Mouse (Mus musculus) midbrain, embryonic 16.5 days (tissue): ENCODE measurements around the gene Nfil3. TPM values are rescaled to one million over a fixed set of nuclear protein-coding genes. Genes with fewer than 3 reads are reported as not detected.

Experiments used
- ATAC-seq: fragments of 200-750 bp; cut with Nextera tagmentation; 2 replicates; pipeline ENCODE4 v1.8.0; 2017; ENCODE audit warnings: moderate TSS enrichment
- H3K27ac ChIP-seq: fragments of 300-500 bp; sonication (generic); 2 replicates; pipeline ENCODE4 v1.5.1; 2014; ENCODE audit warnings: mild to moderate bottlenecking, low read length, mixed read lengths
- H3K27me3 ChIP-seq: fragments of 300-500 bp; sonication (generic); 2 replicates; pipeline ENCODE4 v1.6.1; 2014; ENCODE audit warnings: low read depth, low read length, mixed read lengths; ENCODE audit not compliant: control insufficient read depth, insufficient read depth
- H3K36me3 ChIP-seq: fragments of 300-500 bp; sonication (generic); 2 replicates; pipeline ENCODE4 v1.6.1; 2014; ENCODE audit warnings: mild to moderate bottlenecking, low read length, moderate library complexity, mixed read lengths; ENCODE audit not compliant: control insufficient read depth, insufficient read depth
- H3K4me1 ChIP-seq: fragments of 300-500 bp; sonication (generic); 2 replicates; pipeline ENCODE4 v1.6.1; 2014; ENCODE audit warnings: mild to moderate bottlenecking, low read length, mixed read lengths; ENCODE audit not compliant: control insufficient read depth, insufficient read depth
- H3K4me2 ChIP-seq: fragments of 300-500 bp; sonication (generic); 2 replicates; pipeline ENCODE4 v1.6.1; 2014; ENCODE audit warnings: mild to moderate bottlenecking, low read length, mixed read lengths
- H3K4me3 ChIP-seq: fragments of 300-500 bp; sonication (generic); 2 replicates; pipeline ENCODE4 v1.5.1; 2014; ENCODE audit warnings: low read depth, mild to moderate bottlenecking, low read length, moderate library complexity, mixed read lengths
- H3K9ac ChIP-seq: fragments of 300-500 bp; sonication (generic); 2 replicates; pipeline ENCODE4 v1.6.1; 2014; ENCODE audit warnings: low read depth, low read length, mixed read lengths
- H3K9me3 ChIP-seq: fragments of 300-500 bp; sonication (generic); replicated peaks from 2 replicates; pipeline ENCODE4 v1.6.1; 2014; ENCODE audit warnings: mild to moderate bottlenecking, low read length, mixed read lengths; ENCODE audit not compliant: control insufficient read depth, poor library complexity, severe bottlenecking
- WGBS: fragments of 180-500 bp; shearing (Covaris S2); extraction: QIAGEN DNeasy Blood & Tissue Kit; methylation state at CpG from one replicate; pipeline ENCODE4 v1.1.7; 2014; 5-methylcytosine and 5-hydroxymethylcytosine counted together
- polyA plus RNA-seq: library from polyadenylated mRNA; unstranded; fragments of >200 nt; fragmentation: Nextera tagmentation; extraction: Ambion mirVana; gene quantifications from 2 replicates; pipeline ENCODE4 v1.2.1, GENCODE M21; 2015

Nfil3 gene
- polyA plus RNA-seq, 1 experiment from 2014 or later: 47.0 TPM

DNA sequence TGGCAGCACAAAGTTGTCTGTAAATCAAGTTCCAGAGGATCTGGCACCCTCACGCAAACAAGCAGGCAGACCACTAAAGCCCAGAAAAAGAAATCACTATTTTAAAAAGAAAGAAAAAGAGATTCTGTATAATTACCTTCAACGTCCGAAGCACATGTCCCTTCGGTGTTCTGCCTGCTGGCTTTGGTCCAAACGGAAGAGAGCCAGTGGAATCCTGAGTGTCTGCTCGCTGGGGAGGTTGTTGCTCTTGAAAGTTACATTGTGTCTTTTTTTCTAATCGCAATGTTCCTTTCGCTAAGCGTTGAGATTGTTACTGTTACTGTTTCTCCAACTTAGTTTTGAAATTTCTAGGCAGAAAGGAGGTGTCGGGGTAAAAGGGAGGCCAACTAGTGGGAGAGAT, 50.3 kb downstream of the Nfil3 start:
- no peak for ATAC-seq
- H3K27ac ChIP-seq: no peak overlapping the region
- H3K4me1 ChIP-seq: peaks cover 24% of the 10 kb centered on the region
- H3K36me3 ChIP-seq: no peaks in the 10 kb centered on the region
- no peak overlapping the region for H3K4me2 ChIP-seq
- no peaks in the 10 kb centered on the region for H3K27me3 ChIP-seq
- WGBS: 48% methylated on average over 10 of the region's 10 CpGs
- H3K4me3 ChIP-seq: no peak overlapping the region
- H3K9me3 ChIP-seq: no peaks in the 10 kb centered on the region
- H3K9ac ChIP-seq: no peak overlapping the region

GRCm38 (mm10) chr13:52929209-52930171, 51.4 kb downstream of the Nfil3 start, which contains the start of gene Auh:
Gene Auh, minus strand, starts transcription at chr13:52929681.
- Histone ChIP-seq H3K4me3 (peak within 1 kb of the TSS; percentile 84), H3K9ac (peak within 1 kb of the TSS; percentile 93), H3K9me3 (no peaks in the 10 kb centered on the region), H3K36me3 (no peaks in the 10 kb centered on the region), H3K27me3 (no peaks in the 10 kb centered on the region), H3K4me2 (peak within 1 kb of the TSS; percentile 78), H3K4me1 (peaks cover 24% of the 10 kb centered on the region), H3K27ac (peak within 1 kb of the TSS; percentile 88)
- peak; percentile 95 for ATAC-seq
- WGBS: 0% methylated on average over 61 of the region's 63 CpGs

GRCm38 (mm10) chr13:52928392-52928791, 52.5 kb downstream of the Nfil3 start:
- WGBS: 61% methylated on average over 9 of the region's 9 CpGs
- no peak for ATAC-seq
- Histone ChIP-seq H3K4me3 (peak overlapping the region; percentile 84), H3K27ac (peak overlapping the region; percentile 88; the same call in 1 of the 2 replicates), H3K9ac (peak overlapping the region; percentile 93), H3K4me2 (peak overlapping the region; percentile 78), H3K27me3 (no peaks in the 10 kb centered on the region), H3K9me3 (no peaks in the 10 kb centered on the region), H3K4me1 (peaks cover 24% of the 10 kb centered on the region), H3K36me3 (no peaks in the 10 kb centered on the region)

DNA sequence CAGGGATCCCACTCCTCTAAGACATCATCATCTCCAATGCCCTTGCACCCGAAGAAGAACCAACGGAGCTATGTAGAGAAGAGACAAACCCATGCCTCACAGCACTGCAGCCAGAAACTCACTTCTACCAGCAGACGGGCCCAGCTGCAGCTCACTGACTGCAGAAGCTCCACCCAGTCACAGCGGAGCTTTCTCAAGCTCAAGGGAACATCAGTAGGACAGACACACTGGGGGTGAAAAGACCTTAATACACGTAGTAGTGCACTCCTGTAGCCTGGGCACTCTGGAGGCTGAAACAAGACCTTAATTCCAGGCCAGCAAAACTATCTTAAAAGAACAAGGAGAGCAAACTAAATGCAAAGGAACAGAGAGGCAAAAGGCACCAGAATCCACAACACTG, 56.4 kb downstream of the Nfil3 start:
- Histone ChIP-seq H3K27ac (no peak overlapping the region), H3K4me2 (no peak overlapping the region), H3K4me3 (no peak overlapping the region), H3K4me1 (peaks cover 20% of the 10 kb centered on the region), H3K36me3 (no peaks in the 10 kb centered on the region), H3K9me3 (no peaks in the 10 kb centered on the region), H3K9ac (no peak overlapping the region), H3K27me3 (no peaks in the 10 kb centered on the region)
- WGBS: 83% methylated on average over 5 of the region's 5 CpGs
- ATAC-seq: no peak

DNA sequence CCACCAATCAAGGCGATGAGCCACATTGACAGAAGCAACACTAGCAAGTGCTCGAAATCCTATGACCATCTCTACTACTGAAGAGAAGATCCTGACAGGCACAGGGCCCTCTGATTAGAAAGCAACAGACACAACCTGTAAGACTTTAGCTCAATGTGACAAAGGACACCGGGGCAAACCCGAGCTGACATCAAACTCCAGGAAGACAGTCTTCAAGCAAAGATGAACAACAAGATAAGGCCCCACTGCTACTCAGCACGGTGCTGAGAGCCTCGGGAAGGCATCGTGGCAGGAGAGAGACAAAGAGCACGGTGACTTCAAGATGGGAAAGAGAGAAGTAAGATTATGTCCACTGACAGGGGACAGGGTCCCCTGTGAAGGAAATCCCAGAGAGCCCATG, 58.9 kb downstream of the Nfil3 start:
- Histone ChIP-seq H3K36me3 (no peaks in the 10 kb centered on the region), H3K4me3 (no peak overlapping the region), H3K4me2 (no peak overlapping the region), H3K27me3 (no peaks in the 10 kb centered on the region), H3K4me1 (0 out of 2 replicates have a peak, but pooled peaks cover under 1% of the 10 kb centered on the region), H3K9ac (no peak overlapping the region), H3K9me3 (no peaks in the 10 kb centered on the region), H3K27ac (no peak overlapping the region)
- no peak for ATAC-seq
- 89% methylated on average over 8 of the region's 8 CpGs for WGBS

DNA sequence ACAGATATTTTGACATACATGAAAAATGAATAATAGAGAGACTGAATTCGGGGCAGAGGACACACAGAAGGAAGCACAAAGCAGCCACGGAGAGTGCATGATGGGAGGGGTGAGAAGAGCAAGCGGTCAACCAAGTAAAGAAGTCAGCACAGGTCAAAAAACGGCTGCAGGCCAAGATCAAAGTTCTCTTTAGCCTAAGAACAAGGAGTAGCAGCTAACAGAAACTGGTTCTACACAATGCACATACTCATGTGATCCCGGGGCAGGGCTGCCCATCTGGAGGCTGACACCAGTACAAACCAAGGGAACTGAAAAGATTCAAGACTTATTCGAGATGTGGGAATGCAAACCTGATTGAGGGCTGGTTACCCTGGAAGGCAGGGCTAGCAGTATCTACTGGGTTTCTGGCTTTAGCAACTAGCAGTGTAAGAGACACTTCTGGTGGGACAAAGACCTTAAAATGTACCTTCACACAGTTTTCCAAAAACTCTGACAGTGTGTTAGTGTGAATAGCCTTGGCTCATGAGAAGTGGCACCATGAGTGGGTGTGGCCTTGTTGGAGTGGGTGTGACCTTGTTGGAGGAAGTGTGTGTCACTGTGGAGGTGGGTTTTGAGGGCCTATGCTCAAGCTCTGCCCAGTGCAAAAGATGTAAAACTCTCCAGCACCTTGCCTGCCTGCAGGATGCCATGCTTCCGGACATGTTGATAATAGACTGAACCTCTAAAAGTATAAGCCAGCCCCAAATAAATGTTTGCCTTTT, 59.6 kb downstream of the Nfil3 start:
- no peak for ATAC-seq
- Histone ChIP-seq H3K27ac (no peak overlapping the region), H3K4me2 (no peak overlapping the region), H3K4me3 (no peak overlapping the region), H3K36me3 (no peaks in the 10 kb centered on the region), H3K27me3 (no peaks in the 10 kb centered on the region), H3K9ac (no peak overlapping the region), H3K4me1 (no peaks in the 10 kb centered on the region), H3K9me3 (no peaks in the 10 kb centered on the region)
- WGBS: 80% methylated on average over 7 of the region's 7 CpGs

GRCm38 (mm10) chr13:52919790-52920352, 61.0 kb downstream of the Nfil3 start:
- Histone ChIP-seq H3K4me3 (no peak overlapping the region), H3K27ac (no peak overlapping the region), H3K9me3 (no peaks in the 10 kb centered on the region), H3K36me3 (no peaks in the 10 kb centered on the region), H3K4me1 (no peaks in the 10 kb centered on the region), H3K9ac (no peak overlapping the region), H3K27me3 (no peaks in the 10 kb centered on the region), H3K4me2 (no peak overlapping the region)
- no peak for ATAC-seq
- WGBS: 82% methylated on average over 10 of the region's 10 CpGs

DNA sequence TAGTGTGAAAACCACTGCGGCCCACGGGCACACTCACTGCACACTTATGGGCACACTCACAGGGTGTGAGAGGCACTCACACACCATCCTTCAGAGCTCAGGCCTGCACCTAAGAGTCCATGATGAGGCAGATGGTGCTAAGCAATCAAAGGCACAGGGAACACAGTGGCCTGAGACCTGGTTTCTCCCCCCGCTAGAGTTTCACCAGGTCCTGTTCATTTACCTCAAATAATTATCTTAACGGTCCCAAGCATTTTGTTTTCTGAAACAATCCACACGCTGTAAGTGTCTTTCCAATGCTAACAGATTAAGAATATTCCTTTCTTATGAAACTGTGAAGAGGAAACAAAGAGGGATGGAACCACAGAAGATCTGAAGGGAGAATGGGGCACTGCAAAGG, 62.5 kb downstream of the Nfil3 start:
- Histone ChIP-seq H3K4me1 (no peaks in the 10 kb centered on the region; the same call in 1 of the 2 replicates), H3K4me3 (no peak overlapping the region), H3K27me3 (no peaks in the 10 kb centered on the region), H3K4me2 (no peak overlapping the region), H3K9me3 (no peaks in the 10 kb centered on the region), H3K27ac (no peak overlapping the region), H3K36me3 (no peaks in the 10 kb centered on the region), H3K9ac (no peak overlapping the region)
- ATAC-seq: no peak
- WGBS: 94% methylated on average over 5 of the region's 5 CpGs
